Mouse (Mus musculus) embryonic facial prominence, embryonic 14.5 days (tissue): ENCODE measurements around the gene Fam71e2. TPM values are rescaled to one million over a fixed set of nuclear protein-coding genes. Genes with fewer than 3 reads are reported as not detected.

Experiments
- ATAC-seq: fragments of 200-750 bp; cut with Nextera tagmentation; 2 replicates; pipeline ENCODE4 v1.8.0; 2017; ENCODE audit warnings: low read depth, moderate number of reproducible peaks, moderate TSS enrichment
- DNase-seq: peaks from one replicate; pipeline ENCODE4 v3.0.0-alpha.2; 2015; ENCODE audit warnings: low spot score
- H3K27ac ChIP-seq: fragments of 300-500 bp; sonication (generic); replicated peaks from 2 replicates; pipeline ENCODE4 v1.5.1; 2014; ENCODE audit warnings: low read depth, mild to moderate bottlenecking, low read length, moderate library complexity
- H3K27me3 ChIP-seq: fragments of 300-500 bp; sonication (generic); replicated peaks from 2 replicates; pipeline ENCODE4 v1.6.1; 2014; ENCODE audit warnings: low read length; ENCODE audit not compliant: control insufficient read depth, insufficient read depth
- H3K36me3 ChIP-seq: fragments of 300-500 bp; sonication (generic); 2 replicates; pipeline ENCODE4 v1.6.1; 2014; ENCODE audit warnings: low read length, mixed read lengths; ENCODE audit not compliant: control insufficient read depth, insufficient read depth
- H3K4me1 ChIP-seq: fragments of 300-500 bp; sonication (generic); 2 replicates; pipeline ENCODE4 v1.6.1; 2014; ENCODE audit warnings: antibody characterized with exemption, low read length; ENCODE audit not compliant: control insufficient read depth, insufficient read depth
- H3K4me2 ChIP-seq: fragments of 300-500 bp; sonication (generic); 2 replicates; pipeline ENCODE4 v1.6.1; 2014; ENCODE audit warnings: low read depth, mild to moderate bottlenecking, low read length, moderate library complexity, mixed read lengths
- H3K4me3 ChIP-seq: fragments of 300-500 bp; sonication (generic); 2 replicates; pipeline ENCODE4 v1.5.1; 2014; ENCODE audit warnings: low read depth, mild to moderate bottlenecking, low read length
- H3K9ac ChIP-seq: fragments of 300-500 bp; sonication (generic); 2 replicates; pipeline ENCODE4 v1.6.1; 2014; ENCODE audit warnings: low read depth, mild to moderate bottlenecking, low read length, moderate library complexity, mixed read lengths
- H3K9me3 ChIP-seq: fragments of 300-500 bp; sonication (generic); 2 replicates; pipeline ENCODE4 v1.6.1; 2016; ENCODE audit warnings: low read length; ENCODE audit not compliant: control insufficient read depth
- WGBS: fragments of 180-500 bp; shearing (Covaris S2); extraction: QIAGEN DNeasy Blood & Tissue Kit; methylation state at CpG from one replicate; pipeline ENCODE4 v1.1.7; 2014; 5-methylcytosine and 5-hydroxymethylcytosine counted together
- polyA plus RNA-seq: library from polyadenylated mRNA; unstranded; fragments of >200 nt; fragmentation: Nextera tagmentation; extraction: Ambion mirVana; gene quantifications from 2 replicates; pipeline ENCODE4 v1.2.1, GENCODE M21; 2014

Fam71e2 gene
- polyA plus RNA-seq, 1 experiment from 2014 or later, result not detected

DNA sequence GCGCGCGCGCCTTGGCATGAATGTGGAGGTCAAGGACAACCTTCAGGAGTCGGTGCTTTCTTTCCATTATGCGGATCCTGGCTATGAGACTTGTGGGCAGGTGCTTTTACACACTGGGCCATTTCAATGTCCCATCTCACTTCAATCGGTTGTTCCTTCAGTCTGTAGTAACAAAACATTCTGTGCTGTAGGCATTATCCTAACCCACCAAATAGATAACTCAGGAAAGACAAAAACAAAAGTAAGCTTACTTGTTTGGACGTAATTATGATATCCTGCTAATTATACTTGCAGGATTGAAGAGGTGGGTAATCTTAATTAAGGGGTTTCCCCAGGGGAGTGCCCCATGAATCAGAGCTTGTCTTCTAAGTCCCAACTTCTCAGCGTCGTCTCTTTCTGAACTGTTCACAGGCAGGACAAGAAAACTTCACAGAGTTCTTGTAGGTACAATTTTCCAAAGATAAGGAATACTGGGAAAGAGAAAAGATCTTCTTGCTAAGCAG, 32.0 kb downstream of the Fam71e2 start:
- Histone ChIP-seq H3K4me1 (peaks cover 18% of the 10 kb centered on the region), H3K9me3 (no peaks in the 10 kb centered on the region), H3K9ac (peak overlapping the region; percentile 8; the same call in 1 of the 2 replicates), H3K4me3 (peak overlapping the region; percentile 37), H3K4me2 (peak overlapping the region; percentile 60), H3K27me3 (no peaks in the 10 kb centered on the region), H3K27ac (peak overlapping the region; percentile 82), H3K36me3 (peaks cover 23% of the 10 kb centered on the region)
- DNase-seq (no peak), ATAC-seq (no peak)
- 49% methylated on average over 10 of the region's 10 CpGs for WGBS

- WGBS, result 60% methylated on average over 6 of the region's 6 CpGs
- ATAC-seq (no peak), DNase-seq (no peak)
- Histone ChIP-seq H3K9ac (no peak overlapping the region), H3K4me1 (no peaks in the 10 kb centered on the region), H3K9me3 (no peaks in the 10 kb centered on the region), H3K27ac (no peak overlapping the region), H3K4me3 (no peak overlapping the region), H3K36me3 (no peaks in the 10 kb centered on the region), H3K4me2 (no peak overlapping the region), H3K27me3 (no peaks in the 10 kb centered on the region)
These were observed 38.1 kb downstream of the Fam71e2 start for GRCm38 (mm10) chr7:4732968-4733392.

DNA sequence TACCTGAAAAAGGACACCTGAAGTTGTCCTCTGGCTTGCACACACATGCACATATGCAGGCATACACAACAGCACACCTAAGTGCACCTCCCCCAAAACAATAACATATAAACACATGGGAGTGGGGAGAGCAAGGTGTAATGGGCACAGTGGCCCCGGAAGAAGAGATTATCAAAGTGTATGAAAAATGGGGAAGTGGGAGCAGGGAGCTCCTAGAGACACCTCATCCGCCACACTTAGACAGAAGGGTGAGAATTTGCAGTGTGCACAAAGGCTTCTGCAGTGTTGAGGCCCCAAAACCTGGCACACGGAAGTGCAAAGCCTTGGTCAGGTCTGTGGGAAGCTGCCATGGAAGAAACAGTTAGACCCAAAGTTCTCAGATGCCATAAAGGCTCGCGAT, 40.0 kb downstream of the Fam71e2 start:
- no peak overlapping the region for H3K9ac ChIP-seq
- ATAC-seq (no peak), DNase-seq (no peak)
- no peak overlapping the region for H3K27ac ChIP-seq
- H3K4me3 ChIP-seq, result no peak overlapping the region
- no peaks in the 10 kb centered on the region for H3K9me3 ChIP-seq
- no peaks in the 10 kb centered on the region for H3K4me1 ChIP-seq
- H3K4me2 ChIP-seq, result no peak overlapping the region
- no peaks in the 10 kb centered on the region for H3K36me3 ChIP-seq
- 83% methylated on average over 5 of the region's 5 CpGs for WGBS
- H3K27me3 ChIP-seq, result no peaks in the 10 kb centered on the region

DNA sequence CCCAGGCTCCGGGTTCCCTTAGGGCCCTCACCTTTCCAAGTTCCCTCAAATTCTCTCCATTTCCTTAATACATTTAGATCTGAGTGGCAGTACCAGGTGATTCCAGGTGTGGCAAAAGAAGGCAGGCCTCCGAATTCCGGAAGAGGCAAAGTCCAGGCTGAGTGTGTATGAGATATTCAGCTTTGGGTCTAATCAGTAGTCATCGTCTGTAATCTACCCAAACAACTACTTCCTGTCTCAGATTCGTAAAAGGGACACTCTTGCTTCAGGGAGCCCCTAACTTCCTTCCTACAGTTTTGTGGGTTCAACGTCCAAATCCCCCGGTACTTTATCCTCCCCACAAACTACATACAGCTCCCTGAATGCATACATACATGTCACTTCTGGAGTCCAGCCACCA, 45.9 kb downstream of the Fam71e2 start, which contains the start of gene Tmem150b:
Tmem150b (minus strand) TSS at position 81 of the 400 bp plus-strand sequence.
- 76% methylated on average over 7 of the region's 7 CpGs for WGBS
- DNase-seq (no peak), ATAC-seq (no peak)
- Histone ChIP-seq H3K27ac (no peak within 1 kb of the TSS), H3K27me3 (no peaks in the 10 kb centered on the region), H3K4me2 (no peak within 1 kb of the TSS), H3K36me3 (no peaks in the 10 kb centered on the region), H3K4me3 (no peak within 1 kb of the TSS), H3K4me1 (no peaks in the 10 kb centered on the region), H3K9me3 (no peaks in the 10 kb centered on the region), H3K9ac (0 out of 2 replicates have a peak within 1 kb of the TSS, but pooled peaks have one; percentile 54)

DNA sequence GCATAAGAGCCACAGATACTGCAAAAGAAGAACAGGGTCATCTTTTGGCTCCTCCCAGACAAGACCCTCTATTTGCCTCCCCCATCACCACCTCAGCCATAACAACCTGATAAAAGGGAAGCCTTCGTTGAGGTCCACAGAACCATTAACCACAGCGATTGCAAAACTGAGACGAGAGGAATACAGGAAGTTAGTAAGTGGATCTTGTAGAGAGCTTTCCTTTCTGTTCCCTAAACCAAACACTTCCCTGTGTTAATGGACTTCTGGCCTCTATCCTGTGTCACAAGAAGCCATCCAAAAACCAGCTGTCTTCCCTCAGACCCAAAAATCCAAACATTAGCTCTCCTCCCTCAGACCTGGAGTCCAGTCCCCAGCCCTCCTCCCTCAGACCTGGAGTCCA, 46.7 kb downstream of the Fam71e2 start:
- Histone ChIP-seq H3K9me3 (no peaks in the 10 kb centered on the region), H3K27ac (no peak overlapping the region), H3K4me2 (no peak overlapping the region), H3K4me3 (no peak overlapping the region), H3K27me3 (no peaks in the 10 kb centered on the region), H3K9ac (no peak overlapping the region), H3K36me3 (no peaks in the 10 kb centered on the region), H3K4me1 (no peaks in the 10 kb centered on the region)
- WGBS, result 69% methylated on average over 3 of the region's 3 CpGs
- no peak for ATAC-seq
- no peak for DNase-seq

DNA sequence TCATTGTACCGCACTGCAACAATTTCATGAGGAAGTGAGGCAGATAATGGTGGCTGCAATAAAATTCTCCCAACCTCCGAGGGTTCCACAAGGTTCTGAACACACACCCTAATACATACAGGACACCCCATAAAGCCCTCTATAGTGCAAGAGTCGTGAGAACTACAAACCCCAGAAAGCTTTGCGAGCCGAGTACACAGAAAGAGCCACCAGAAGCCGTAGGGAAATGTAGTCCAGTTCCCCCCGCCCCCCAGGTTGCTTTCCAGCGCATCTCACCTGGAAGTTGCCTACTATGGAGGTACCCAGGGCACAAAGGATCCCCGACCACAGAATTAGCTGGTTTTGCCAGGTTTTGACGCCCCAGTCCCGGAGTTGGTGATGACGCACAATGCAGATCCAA, 47.6 kb downstream of the Fam71e2 start:
- Histone ChIP-seq H3K27ac (no peak overlapping the region), H3K9me3 (no peaks in the 10 kb centered on the region), H3K9ac (peak overlapping the region; percentile 54), H3K36me3 (no peaks in the 10 kb centered on the region), H3K4me2 (peak overlapping the region; percentile 54), H3K4me3 (peak overlapping the region; percentile 29), H3K4me1 (no peaks in the 10 kb centered on the region), H3K27me3 (no peaks in the 10 kb centered on the region)
- ATAC-seq (peak; percentile 41), DNase-seq (peak; percentile 12)
- 35% methylated on average over 12 of the region's 12 CpGs for WGBS

- ATAC-seq (no peak), DNase-seq (no peak)
- Histone ChIP-seq H3K4me3 (no peak overlapping the region), H3K4me1 (no peaks in the 10 kb centered on the region), H3K27ac (no peak overlapping the region), H3K4me2 (no peak overlapping the region), H3K36me3 (peaks cover 23% of the 10 kb centered on the region), H3K9ac (no peak overlapping the region), H3K9me3 (no peaks in the 10 kb centered on the region), H3K27me3 (no peaks in the 10 kb centered on the region)
- WGBS, result 88% methylated on average over 3 of the region's 3 CpGs
These were observed 51.8 kb downstream of the Fam71e2 start for GRCm38 (mm10) chr7:4719276-4719675.

DNA sequence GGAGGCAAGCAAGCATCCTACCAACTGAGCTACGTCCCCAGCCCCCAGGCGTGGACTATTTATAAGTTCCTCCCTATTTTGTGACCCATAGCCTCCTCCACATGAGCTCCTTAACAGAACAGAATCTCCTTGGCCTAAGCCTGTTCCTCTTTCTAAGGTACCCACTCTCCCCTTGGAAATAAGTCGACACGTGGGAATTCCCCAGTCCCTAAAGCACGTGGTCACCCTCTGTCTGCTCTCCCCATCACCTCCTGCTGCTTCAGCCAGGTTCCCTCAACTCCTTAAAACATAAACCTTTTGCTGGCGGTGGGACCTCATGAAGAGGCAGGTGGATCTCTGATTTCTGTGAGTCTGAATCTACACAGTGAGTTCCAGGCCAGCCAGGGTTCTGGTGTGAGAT, 54.1 kb downstream of the Fam71e2 start:
- Histone ChIP-seq H3K27me3 (no peaks in the 10 kb centered on the region), H3K9me3 (no peaks in the 10 kb centered on the region), H3K4me3 (no peak overlapping the region), H3K27ac (no peak overlapping the region), H3K4me1 (no peaks in the 10 kb centered on the region), H3K36me3 (peaks cover 46% of the 10 kb centered on the region), H3K9ac (no peak overlapping the region), H3K4me2 (no peak overlapping the region)
- WGBS, result 75% methylated on average over 6 of the region's 6 CpGs
- ATAC-seq, result no peak
- no peak for DNase-seq

GRCm38 (mm10) chr7:4712594-4712993, 58.5 kb downstream of the Fam71e2 start:
- no peaks in the 10 kb centered on the region for H3K9me3 ChIP-seq
- peaks cover 88% of the 10 kb centered on the region for H3K36me3 ChIP-seq
- no peaks in the 10 kb centered on the region for H3K4me1 ChIP-seq
- DNase-seq, result no peak
- H3K27me3 ChIP-seq, result no peaks in the 10 kb centered on the region
- ATAC-seq, result no peak
- H3K9ac ChIP-seq, result no peak overlapping the region
- H3K4me3 ChIP-seq, result no peak overlapping the region
- H3K27ac ChIP-seq, result no peak overlapping the region
- WGBS, result 96% methylated on average over 3 of the region's 3 CpGs
- H3K4me2 ChIP-seq, result no peak overlapping the region
